Mouse (Mus musculus) fat pad, adult 2 months (tissue): Measurements from ENCODE around the gene Hspb2.

Source experiments
- DNase-seq: peaks from one replicate; pipeline ENCODE4 v3.0.0-alpha.2; 2011; ENCODE audit warnings: low read depth, low spot score; ENCODE audit errors: extremely low read depth

Gene Hspb2

GRCm38 (mm10) chr9:50718878-50719277 is 33.3 kb downstream of the Hspb2 start:
- no peak for DNase-seq

GRCm38 (mm10) chr9:50714188-50714587 is 38.0 kb downstream of the Hspb2 start:
- no peak for DNase-seq

- DNase-seq: no peak
These were observed 40.8 kb downstream of the Hspb2 start for GRCm38 (mm10) chr9:50711337-50711736.

GRCm38 (mm10) chr9:50709108-50709507 is 43.0 kb downstream of the Hspb2 start:
- no peak for DNase-seq

- no peak for DNase-seq
These were observed 47.2 kb downstream of the Hspb2 start for GRCm38 (mm10) chr9:50704907-50705306.
